Mouse (Mus musculus): ENCODE measurements around the gene Brap.

Brap gene

GRCm38 (mm10) chr5:121714928-121715327, 54.6 kb downstream of the Brap start:
- no peak for DNase-seq (ENCODE audit: low spot score)

DNA sequence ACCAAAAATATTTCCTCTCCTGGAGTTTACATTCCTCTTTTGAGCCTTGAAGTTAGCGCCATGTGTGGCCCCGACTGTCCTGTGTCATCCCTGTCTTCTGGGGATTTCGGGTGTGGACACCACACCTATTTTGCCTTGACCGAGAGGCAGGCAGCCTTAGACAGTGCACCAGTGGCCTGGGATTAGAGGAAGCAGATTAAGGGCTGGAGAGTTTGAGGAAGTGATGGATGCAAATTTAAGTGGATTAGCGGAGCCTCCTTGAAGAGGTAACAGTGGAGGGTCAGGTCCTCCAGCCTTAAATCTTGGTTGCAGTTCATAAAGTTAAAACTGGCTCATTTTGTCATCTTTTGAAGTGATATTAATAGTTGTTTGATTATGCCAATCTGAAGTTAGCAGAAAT, 58.1 kb downstream of the Brap start:
- DNase-seq (ENCODE audit: low spot score) = no peak

DNA sequence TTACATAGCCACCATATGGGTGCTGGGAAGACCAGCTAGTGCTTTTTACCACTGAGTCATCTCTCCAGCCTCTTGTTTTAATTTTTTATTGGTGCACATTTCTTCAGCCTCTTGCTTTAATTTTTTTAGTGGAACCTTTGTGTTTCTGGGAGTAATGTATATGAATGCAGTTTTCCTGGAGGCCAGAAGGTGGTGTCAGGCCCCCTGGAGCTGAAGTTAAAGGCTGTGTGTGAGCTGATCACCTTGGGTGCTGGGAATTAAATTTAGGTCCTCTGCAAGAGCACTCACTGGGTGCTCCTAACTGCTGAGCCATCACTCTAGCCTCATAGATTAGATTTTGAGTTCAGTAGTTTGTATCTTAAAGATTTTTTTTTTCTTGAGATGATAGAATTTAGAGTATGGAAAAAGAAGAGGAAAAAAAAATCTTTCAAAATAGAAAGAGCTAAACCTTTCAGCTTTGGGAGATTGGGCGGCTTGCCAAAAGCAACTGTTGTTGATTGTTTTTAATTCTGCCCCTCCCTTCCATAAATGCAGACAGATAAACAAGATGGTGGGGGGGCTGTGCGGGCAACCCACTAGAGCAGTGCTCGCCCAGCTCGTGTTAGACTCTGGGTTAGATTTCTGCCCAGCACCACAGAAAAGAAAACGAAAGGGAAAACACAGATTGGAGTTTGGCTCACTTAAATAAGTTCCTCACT, 60.7 kb downstream of the Brap start:
- no peak for DNase-seq (ENCODE audit: low spot score)

- DNase-seq (ENCODE audit: low spot score) = no peak
These were observed 61.5 kb downstream of the Brap start for GRCm38 (mm10) chr5:121721841-121722240.

DNA sequence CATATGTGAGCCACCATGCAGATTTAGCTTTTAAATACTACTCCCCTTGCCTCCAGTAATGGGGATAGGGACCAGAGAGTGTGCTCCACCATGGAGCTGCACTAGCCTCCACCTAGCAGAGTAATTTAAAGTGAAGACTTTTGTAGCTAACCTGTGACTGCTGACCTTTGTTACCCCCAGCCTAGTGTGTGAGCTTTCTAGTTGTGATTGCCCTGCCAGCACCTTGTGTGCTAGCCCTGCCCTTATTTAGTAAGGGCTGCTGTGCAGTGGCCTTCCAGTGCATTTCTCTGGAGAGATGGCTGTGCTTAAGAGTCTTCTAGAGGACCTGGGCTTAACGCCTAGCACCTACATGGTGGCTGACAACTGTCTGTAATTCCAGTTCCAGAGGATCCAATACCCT, 64.3 kb downstream of the Brap start:
- no peak for DNase-seq (ENCODE audit: low spot score)

- no peak for DNase-seq (ENCODE audit: low spot score)
These were observed 69.7 kb downstream of the Brap start for GRCm38 (mm10) chr5:121730057-121730456.

- no peak for DNase-seq (ENCODE audit: low spot score)
These were observed 76.3 kb downstream of the Brap start for GRCm38 (mm10) chr5:121736641-121737040.
